Mouse (Mus musculus) heart, adult 18-20 months (tissue): ENCODE results near the gene Plcxd2. TPM values are rescaled to one million over a fixed set of nuclear protein-coding genes. Genes with fewer than 3 reads are reported as not detected.

Experiments
- DNase-seq, 2 experiments: peaks; one replicate each; pipeline ENCODE4 v3.0.0; 2021 to 2022; ENCODE audit warnings: mixed read lengths in 1 of 2
- total RNA-seq, 2 experiments: library from RNA; stranded (reverse); gene quantifications; 2 replicates each; pipeline ENCODE4 v1.2.3; 2021

Plcxd2 gene
- total RNA-seq, 2 experiments from 2014 or later: 0.15 to 0.26 TPM

GRCm38 (mm10) chr16:45937381-45937780 lies 72.6 kb downstream of the Plcxd2 start:
- DNase-seq: no peak

- no peak for DNase-seq
Measured at GRCm38 (mm10) chr16:45936521-45936920, 73.5 kb downstream of the Plcxd2 start.

DNA sequence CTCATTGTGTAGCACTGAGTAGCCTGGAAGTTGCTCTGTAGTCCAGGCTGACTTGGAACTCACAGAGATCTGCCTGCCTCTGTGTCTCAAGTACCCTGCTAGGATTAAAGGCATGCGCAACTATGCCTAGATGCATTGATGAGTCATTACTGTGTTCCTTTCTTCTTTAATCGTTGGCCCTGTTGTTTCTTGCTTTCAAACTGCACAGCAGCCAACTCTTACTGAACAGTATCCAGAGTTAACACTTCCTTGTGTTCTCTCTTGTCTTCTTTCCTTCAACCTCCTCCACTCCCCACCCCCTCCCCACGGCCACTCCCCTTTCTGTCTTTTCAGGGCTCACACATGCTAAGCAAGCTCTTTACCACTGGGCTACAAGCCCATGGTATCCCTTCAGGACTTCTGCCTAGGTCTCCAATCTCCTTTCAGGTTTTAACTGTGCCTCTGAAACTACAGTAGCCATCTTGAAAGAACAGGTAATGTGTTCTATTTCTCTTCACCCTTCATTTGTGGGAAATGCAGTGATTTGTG lies 74.0 kb downstream of the Plcxd2 start:
- no peak for DNase-seq

- no peak for DNase-seq
Measured at GRCm38 (mm10) chr16:45934721-45935407, 75.2 kb downstream of the Plcxd2 start.

- peak; percentile 23 to 37 for DNase-seq
Measured at GRCm38 (mm10) chr16:45930308-45930707, 79.7 kb downstream of the Plcxd2 start.

GRCm38 (mm10) chr16:45928090-45928489 lies 81.9 kb downstream of the Plcxd2 start:
- no peak for DNase-seq

DNA sequence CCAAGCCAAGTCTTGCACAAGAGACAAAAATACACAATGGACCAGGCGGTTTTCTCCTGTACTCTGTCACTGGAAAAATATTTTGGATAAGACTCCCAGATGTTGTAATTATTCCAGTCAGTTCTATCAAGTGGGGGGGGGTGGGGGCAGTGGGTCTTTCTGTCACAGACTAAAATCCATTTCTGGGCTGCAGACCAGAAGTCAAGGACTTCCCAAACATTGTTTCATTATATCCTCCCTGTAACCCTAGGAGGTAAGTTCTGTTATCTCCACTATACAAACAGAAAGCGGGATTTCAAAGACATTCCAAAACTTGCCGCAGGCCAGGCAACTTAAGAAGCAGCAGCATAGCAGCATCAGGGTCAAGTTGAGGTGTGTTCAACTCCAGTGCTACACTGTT lies 82.4 kb downstream of the Plcxd2 start:
- DNase-seq: peak; percentile 27 to 31

DNA sequence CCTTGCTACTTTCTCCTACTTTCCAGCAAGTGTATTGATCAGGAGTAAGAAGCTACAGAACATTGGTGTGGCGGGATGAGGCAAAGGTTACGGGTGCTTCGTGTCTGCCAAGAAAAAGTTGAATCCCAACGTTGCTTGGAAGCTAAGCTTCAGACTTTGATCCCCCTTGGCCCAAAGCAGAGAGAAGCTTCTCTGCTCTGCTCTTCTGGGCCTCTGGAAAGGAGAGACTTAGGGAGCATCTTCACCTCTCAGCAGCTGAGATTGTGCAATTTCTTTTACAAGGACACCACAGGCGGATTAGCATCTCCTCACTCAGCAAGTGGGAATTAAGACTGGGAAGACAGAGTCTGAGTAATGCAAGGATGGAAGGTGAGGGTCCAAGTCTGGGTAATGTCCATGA lies 83.1 kb downstream of the Plcxd2 start:
- DNase-seq: no peak

GRCm38 (mm10) chr16:45923731-45924424 lies 86.1 kb downstream of the Plcxd2 start:
- peak; percentile 27 to 32 for DNase-seq

GRCm38 (mm10) chr16:45922546-45923229 lies 87.3 kb downstream of the Plcxd2 start:
- DNase-seq: peak; percentile 57 to 77

GRCm38 (mm10) chr16:45919572-45919971 lies 90.4 kb downstream of the Plcxd2 start:
- no peak for DNase-seq

Other genes starting within 250 kb of the Plcxd2 start
- 10 to 100 TPM in 1 of 2 experiments, 1 to 10 TPM in 1; 9.6 to 10.7 TPM for gene Phldb2, start 56.6 kb downstream of the Plcxd2 start, total RNA-seq
- gene Cd96, start 110.0 kb upstream of the Plcxd2 start, total RNA-seq: under 1 TPM in 1 of 2 experiments, not detected in 1; 0.85 TPM
- 10 to 100 TPM; 10.2 to 15.4 TPM for gene Gm4737, start 144.9 kb upstream of the Plcxd2 start, total RNA-seq